Mouse (Mus musculus) liver, adult 2 months (tissue): ENCODE measurements at regions not wholly inside any gene's neighbourhood (a gene's known extent, or its start where the extent isn't known, plus 50 kb on each side); places are given as distances from the start of the nearest gene placed in this dataset.

Experiments used
- DNase-seq: peaks from one replicate; pipeline ENCODE4 v3.0.0-alpha.2; 2011; ENCODE audit warnings: low read depth, low spot score; ENCODE audit errors: extremely low read depth
- H3K27ac ChIP-seq: fragments of 200-500 bp; replicated peaks from 2 replicates; pipeline ENCODE4 v1.5.1; 2012; ENCODE audit warnings: low read depth, mild to moderate bottlenecking, control low read depth, inconsistent platforms, low read length; ENCODE audit not compliant: insufficient read depth
- H3K27me3 ChIP-seq: fragments of 200-500 bp; 2 replicates; pipeline ENCODE4 v1.6.1; 2012; ENCODE audit warnings: mild to moderate bottlenecking, moderate library complexity, low read length, inconsistent platforms; ENCODE audit not compliant: control insufficient read depth, insufficient read depth
- H3K36me3 ChIP-seq: fragments of 200-500 bp; 2 replicates; pipeline ENCODE4 v1.6.1; 2012; ENCODE audit warnings: low read length, inconsistent platforms; ENCODE audit not compliant: control insufficient read depth, insufficient read depth
- H3K4me1 ChIP-seq: fragments of 200-500 bp; 2 replicates; pipeline ENCODE4 v1.6.1; 2011; ENCODE audit warnings: low read length; ENCODE audit not compliant: control insufficient read depth, insufficient read depth
- H3K4me3 ChIP-seq: fragments of 200-500 bp; 2 replicates; pipeline ENCODE4 v1.5.1; 2011; ENCODE audit warnings: low read depth, mild to moderate bottlenecking, control low read depth, low read length, moderate library complexity; ENCODE audit not compliant: insufficient read depth
- H3K79me2 ChIP-seq: fragments of 200-500 bp; 2 replicates; pipeline ENCODE4 v1.6.1; 2012; ENCODE audit warnings: inconsistent platforms, mild to moderate bottlenecking, low read length, moderate library complexity; ENCODE audit not compliant: control insufficient read depth, insufficient read depth
- H3K9ac ChIP-seq: fragments of 200-500 bp; 2 replicates; pipeline ENCODE4 v1.6.1; 2012; ENCODE audit warnings: low read depth, mild to moderate bottlenecking, control low read depth, inconsistent platforms, low read length
- CTCF ChIP-seq: fragments of 200-500 bp; IDR thresholded peaks from 2 replicates; pipeline ENCODE4 v1.5.1; 2011; ENCODE audit warnings: low read depth, low read length, control low read depth
- POLR2A ChIP-seq: fragments of 200-500 bp; IDR thresholded peaks from 2 replicates; pipeline ENCODE4 v1.6.1; 2011; ENCODE audit warnings: low read length, control low read depth; ENCODE audit not compliant: insufficient read depth; ENCODE audit errors: extremely low read depth
- WGBS: fragments of 180-500 bp; shearing (Covaris S2); methylation state at CpG from one replicate; pipeline ENCODE4 v1.1.7; 2018; 5-methylcytosine and 5-hydroxymethylcytosine counted together

- Histone ChIP-seq H3K27me3 (no peaks in the 10 kb centered on the region), H3K9ac (no peak overlapping the region), H3K36me3 (no peaks in the 10 kb centered on the region), H3K27ac (no peak overlapping the region), H3K4me1 (peaks cover 3% of the 10 kb centered on the region; the same call in 1 of the 2 replicates), H3K4me3 (no peak overlapping the region), H3K79me2 (no peaks in the 10 kb centered on the region)
- TF ChIP-seq CTCF (no peak), POLR2A (no peak)
- DNase-seq: no peak
- WGBS: 47% methylated on average over 20 of the region's 20 CpGs
Measured at GRCm38 (mm10) chr5:148820476-148820875, 108.6 kb downstream of the Katnal1 start.

- Histone ChIP-seq H3K4me3 (no peak overlapping the region), H3K36me3 (no peaks in the 10 kb centered on the region), H3K4me1 (peaks cover 3% of the 10 kb centered on the region; the same call in 1 of the 2 replicates), H3K79me2 (no peaks in the 10 kb centered on the region), H3K27ac (no peak overlapping the region), H3K9ac (no peak overlapping the region), H3K27me3 (no peaks in the 10 kb centered on the region)
- DNase-seq: peak; percentile 30
- no peak for TF ChIP-seq POLR2A
- no peak for TF ChIP-seq CTCF
- 24% methylated on average over 6 of the region's 6 CpGs for WGBS
Measured at GRCm38 (mm10) chr5:148819423-148819822, 109.7 kb downstream of the Katnal1 start.

GRCm38 (mm10) chr5:148818746-148819145 is 110.4 kb downstream of the Katnal1 start:
- peaks cover 3% of the 10 kb centered on the region; the same call in 1 of the 2 replicates for H3K4me1 ChIP-seq
- no peak overlapping the region for H3K9ac ChIP-seq
- DNase-seq: no peak
- H3K27me3 ChIP-seq: no peaks in the 10 kb centered on the region
- no peaks in the 10 kb centered on the region for H3K36me3 ChIP-seq
- 74% methylated on average over 2 of the region's 2 CpGs for WGBS
- no peaks in the 10 kb centered on the region for H3K79me2 ChIP-seq
- no peak overlapping the region for H3K27ac ChIP-seq
- H3K4me3 ChIP-seq: no peak overlapping the region
- TF ChIP-seq CTCF (no peak), POLR2A (no peak)

GRCm38 (mm10) chr5:148812840-148813239 is 116.3 kb downstream of the Katnal1 start:
- 71% methylated on average over 9 of the region's 9 CpGs for WGBS
- DNase-seq: no peak
- H3K27ac ChIP-seq: no peak overlapping the region
- H3K4me1 ChIP-seq: no peaks in the 10 kb centered on the region; the same call in 1 of the 2 replicates
- no peak overlapping the region for H3K4me3 ChIP-seq
- H3K27me3 ChIP-seq: no peaks in the 10 kb centered on the region
- TF ChIP-seq CTCF (no peak), POLR2A (no peak)
- no peaks in the 10 kb centered on the region for H3K79me2 ChIP-seq
- no peak overlapping the region for H3K9ac ChIP-seq
- no peaks in the 10 kb centered on the region for H3K36me3 ChIP-seq

GRCm38 (mm10) chr5:148812016-148812415 is 117.1 kb downstream of the Katnal1 start:
- no peak overlapping the region for H3K9ac ChIP-seq
- no peaks in the 10 kb centered on the region for H3K27me3 ChIP-seq
- no peaks in the 10 kb centered on the region for H3K36me3 ChIP-seq
- H3K4me3 ChIP-seq: no peak overlapping the region
- peak; percentile 41 for DNase-seq
- H3K27ac ChIP-seq: no peak overlapping the region
- TF ChIP-seq POLR2A (no peak), CTCF (peak; percentile 56)
- H3K4me1 ChIP-seq: no peaks in the 10 kb centered on the region; the same call in 1 of the 2 replicates
- H3K79me2 ChIP-seq: no peaks in the 10 kb centered on the region
- WGBS: 16% methylated on average over 13 of the region's 13 CpGs

GRCm38 (mm10) chr5:148809485-148809884 is 119.6 kb downstream of the Katnal1 start:
- no peak overlapping the region for H3K27ac ChIP-seq
- TF ChIP-seq POLR2A: no peak
- TF ChIP-seq CTCF: no peak
- H3K9ac ChIP-seq: no peak overlapping the region
- 58% methylated on average over 3 of the region's 3 CpGs for WGBS
- no peaks in the 10 kb centered on the region; the same call in 1 of the 2 replicates for H3K4me1 ChIP-seq
- H3K27me3 ChIP-seq: no peaks in the 10 kb centered on the region
- DNase-seq: no peak
- no peaks in the 10 kb centered on the region for H3K36me3 ChIP-seq
- H3K79me2 ChIP-seq: no peaks in the 10 kb centered on the region
- no peak overlapping the region for H3K4me3 ChIP-seq
